9 mouse cellular contexts compared by ENCODE assay signal in genomic region chr2:28495207-28495756, GRCm38 (mm10). TPM values are rescaled to one million over a fixed set of nuclear protein-coding genes. Genes with fewer than 3 reads are reported as not detected.
DNase-seq lines count a peak whose midpoint lies in the region; ATAC-seq lines count a peak whose summit lies in the region.
"Had no signal": no experiment of that assay in that cellular context is flagged by ENCODE, and none has a peak within 500 bp of the region (broad histone marks: within the 10 kb centered on the region; RNA-seq: fewer than 3 reads in every experiment).

No protein-coding gene starts in this region.

- no peaks in the 10 kb centered on the region for H3K27me3 ChIP-seq in forebrain, embryonic 11.5 days (ENCODE audit: control insufficient read depth, insufficient read depth, low read length)
- H3K27me3 ChIP-seq: limb, embryonic 13.5 days had no signal

- peak; percentile 97 for ATAC-seq in granulocyte monocyte progenitor cell, adult 5-6 weeks (replicated peaks; ENCODE audit: poor library complexity, severe bottlenecking)
- no peak for ATAC-seq in forebrain, embryonic 11.5 days (replicated peaks; ENCODE audit: low FRiP score)

- no peak overlapping the region for H3K9ac ChIP-seq in forebrain, embryonic 11.5 days (ENCODE audit: low read length)
- H3K9ac ChIP-seq: limb, embryonic 13.5 days had no signal

- DNase-seq in layer of hippocampus, adult 9-11 months = peak; percentile 64
- no peak for DNase-seq in layer of hippocampus, adult 9-10 months (ENCODE audit: low spot score)
- peak; percentile 55 for DNase-seq in NIH3T3 (ENCODE audit: low read depth)
- DNase-seq in lung, postnatal 36 days = peak; percentile 72
- DNase-seq in forebrain, embryonic 11.5 days (ENCODE audit: low spot score) = no peak
- DNase-seq in frontal cortex, postnatal 14 days (ENCODE audit: low spot score in 2 of 2) = no peak
- DNase-seq in embryo, embryonic 10 days (ENCODE audit: low spot score) = no peak

- no peaks in the 10 kb centered on the region for H3K36me3 ChIP-seq in forebrain, embryonic 11.5 days (ENCODE audit: control insufficient read depth, insufficient read depth, low read length)
- H3K36me3 ChIP-seq: limb, embryonic 13.5 days had no signal

- H3K4me1 ChIP-seq in forebrain, embryonic 11.5 days (replicated peaks; ENCODE audit: control insufficient read depth, insufficient read depth, low read length) = no peaks in the 10 kb centered on the region
- H3K4me1 ChIP-seq: limb, embryonic 13.5 days had no signal

- no peaks in the 10 kb centered on the region for H3K9me3 ChIP-seq in forebrain, embryonic 11.5 days (ENCODE audit: control insufficient read depth, low read length)

- H3K4me2 ChIP-seq in forebrain, embryonic 11.5 days (ENCODE audit: low read depth, low read length, severe bottlenecking) = no peak overlapping the region
- H3K4me2 ChIP-seq: limb, embryonic 13.5 days had no signal

- WGBS in forebrain, embryonic 11.5 days = 84% methylated on average over 14 of the region's 14 CpGs

- no peak overlapping the region for H3K27ac ChIP-seq in forebrain, embryonic 11.5 days (ENCODE audit: low read depth, low read length)
- H3K27ac ChIP-seq: limb, embryonic 13.5 days had no signal

- H3K4me3 ChIP-seq in forebrain, embryonic 11.5 days (ENCODE audit: low read depth, low read length) = no peak overlapping the region
- H3K4me3 ChIP-seq: limb, embryonic 13.5 days had no signal

RNA-seq across cellular contexts. Expression of gene Gbgt1, which starts 1.4 kb away (rescaled TPM):
- total RNA-seq in granulocyte monocyte progenitor cell, adult 5-6 weeks (2014; fragmentation: Nextera tagmentation) = not detected in 2 replicates
- total RNA-seq in granulocyte monocyte progenitor cell, adult 5-6 weeks (2017) = not detected in 2 replicates
- 0.35 TPM in 1 of 2 replicates, not detected in the other for polyA plus RNA-seq in forebrain, embryonic 11.5 days (2014; fragmentation: Nextera tagmentation; extraction: Ambion mirVana)

RNA-seq across cellular contexts. Expression of gene Gm10134, which starts 10.6 kb away (rescaled TPM):
- not detected in 2 replicates for total RNA-seq in granulocyte monocyte progenitor cell, adult 5-6 weeks (2014; fragmentation: Nextera tagmentation)
- total RNA-seq in granulocyte monocyte progenitor cell, adult 5-6 weeks (2017) = not detected in 2 replicates
- not detected in 2 replicates for polyA plus RNA-seq in forebrain, embryonic 11.5 days (2014; fragmentation: Nextera tagmentation; extraction: Ambion mirVana)

RNA-seq across cellular contexts. Expression of gene Ralgds, which starts 17.6 kb away (rescaled TPM):
- total RNA-seq in granulocyte monocyte progenitor cell, adult 5-6 weeks (2014; fragmentation: Nextera tagmentation) = 2.1 and 7.9 TPM in 2 replicates
- total RNA-seq in granulocyte monocyte progenitor cell, adult 5-6 weeks (2017) = 2.8 and 4.6 TPM in 2 replicates
- polyA plus RNA-seq in forebrain, embryonic 11.5 days (2014; fragmentation: Nextera tagmentation; extraction: Ambion mirVana) = 42.7 and 47.6 TPM in 2 replicates

RNA-seq across cellular contexts. Expression of gene Mrps2, which starts 27.4 kb away (rescaled TPM):
- 61.3 and 62.9 TPM in 2 replicates for total RNA-seq in granulocyte monocyte progenitor cell, adult 5-6 weeks (2014; fragmentation: Nextera tagmentation)
- total RNA-seq in granulocyte monocyte progenitor cell, adult 5-6 weeks (2017) = 29.3 and 33.0 TPM in 2 replicates
- 67.2 and 70.6 TPM in 2 replicates for polyA plus RNA-seq in forebrain, embryonic 11.5 days (2014; fragmentation: Nextera tagmentation; extraction: Ambion mirVana)

RNA-seq across cellular contexts. Expression of gene 1700007K13Rik, which starts 29.1 kb away (rescaled TPM):
- not detected in 2 replicates for total RNA-seq in granulocyte monocyte progenitor cell, adult 5-6 weeks (2014; fragmentation: Nextera tagmentation)
- total RNA-seq in granulocyte monocyte progenitor cell, adult 5-6 weeks (2017) = not detected in 2 replicates
- 1.6 and 2.2 TPM in 2 replicates for polyA plus RNA-seq in forebrain, embryonic 11.5 days (2014; fragmentation: Nextera tagmentation; extraction: Ambion mirVana)

Comparison
In these comparisons a context has a peak if more than half of its experiments do, and no peak if none do; other contexts are left out.
1. DNase-seq: peak in layer of hippocampus, adult 9-11 months (single experiment), NIH3T3 (single experiment) and lung, postnatal 36 days (single experiment); none in layer of hippocampus, adult 9-10 months (single experiment), forebrain, embryonic 11.5 days (single experiment), frontal cortex, postnatal 14 days (0 of 2) and embryo, embryonic 10 days (single experiment).